Mouse (Mus musculus) embryonic facial prominence, embryonic 13.5 days (tissue): ENCODE results near the gene Ptpn12. TPM values are rescaled to one million over a fixed set of nuclear protein-coding genes. Genes with fewer than 3 reads are reported as not detected.
A peak's percentile ranks its signal among the peaks of the same experiment; 100 is the strongest.

ENCODE experiments used
- ATAC-seq: fragments of 200-750 bp; cut with Nextera tagmentation; 2 replicates; pipeline ENCODE4 v1.8.0; 2017; ENCODE audit warnings: low read depth; ENCODE audit not compliant: insufficient number of reproducible peaks, insufficient read depth, low FRiP score, low TSS enrichment
- H3K27ac ChIP-seq: fragments of 300-500 bp; sonication (generic); 2 replicates; pipeline ENCODE4 v1.5.1; 2015; ENCODE audit warnings: moderate library complexity, mild to moderate bottlenecking, inconsistent platforms
- H3K27me3 ChIP-seq: fragments of 300-500 bp; sonication (generic); 2 replicates; pipeline ENCODE4 v1.6.1; 2015; ENCODE audit warnings: mild to moderate bottlenecking, inconsistent platforms
- H3K36me3 ChIP-seq: fragments of 300-500 bp; sonication (generic); 2 replicates; pipeline ENCODE4 v1.6.1; 2015; ENCODE audit warnings: mild to moderate bottlenecking, inconsistent platforms
- H3K4me1 ChIP-seq: fragments of 300-500 bp; sonication (generic); 2 replicates; pipeline ENCODE4 v1.6.1; 2015; ENCODE audit warnings: inconsistent platforms
- H3K4me2 ChIP-seq: fragments of 300-500 bp; sonication (generic); 2 replicates; pipeline ENCODE4 v1.6.1; 2015; ENCODE audit warnings: moderate library complexity, mild to moderate bottlenecking, inconsistent platforms
- H3K4me3 ChIP-seq: fragments of 300-500 bp; sonication (generic); 2 replicates; pipeline ENCODE4 v1.5.1; 2015; ENCODE audit warnings: mild to moderate bottlenecking, inconsistent platforms
- H3K9ac ChIP-seq: fragments of 300-500 bp; sonication (generic); 2 replicates; pipeline ENCODE4 v1.6.1; 2015; ENCODE audit warnings: mild to moderate bottlenecking, inconsistent platforms
- H3K9me3 ChIP-seq: fragments of 300-500 bp; sonication (generic); 2 replicates; pipeline ENCODE4 v1.6.1; 2016; ENCODE audit warnings: inconsistent platforms
- WGBS: fragments of 180-500 bp; shearing (Covaris S2); methylation state at CpG from one replicate; pipeline ENCODE4 v1.1.7; 2015; ENCODE audit warnings: mixed read lengths; 5-methylcytosine and 5-hydroxymethylcytosine counted together
- polyA plus RNA-seq: library from polyadenylated mRNA; unstranded; fragments of >200 nt; fragmentation: Nextera tagmentation; extraction: Ambion mirVana; gene quantifications from 2 replicates; pipeline ENCODE4 v1.2.1, GENCODE M21; 2015

Ptpn12 gene
- 24.0 and 27.5 TPM in 2 replicates for polyA plus RNA-seq

GRCm38 (mm10) chr5:21055820-21056531 is at the start of gene Ptpn12:
TSS of gene Ptpn12 (minus strand) at chr5:21055911.
- peak within 1 kb of the TSS; percentile 95 for H3K9ac ChIP-seq
- peak within 1 kb of the TSS; percentile 66 for H3K4me2 ChIP-seq
- H3K36me3 ChIP-seq: no peaks in the 10 kb centered on the region
- H3K27me3 ChIP-seq: no peaks in the 10 kb centered on the region
- peak; percentile 96 for ATAC-seq
- H3K9me3 ChIP-seq: no peaks in the 10 kb centered on the region
- H3K27ac ChIP-seq: peak within 1 kb of the TSS; percentile 98
- peaks cover 10% of the 10 kb centered on the region for H3K4me1 ChIP-seq
- H3K4me3 ChIP-seq: peak within 1 kb of the TSS; percentile 95
- under 1% methylated on average over 55 of the region's 73 CpGs for WGBS

- 81% methylated on average over 6 of the region's 6 CpGs for WGBS
- no peak overlapping the region for H3K9ac ChIP-seq
- no peaks in the 10 kb centered on the region for H3K27me3 ChIP-seq
- no peaks in the 10 kb centered on the region for H3K9me3 ChIP-seq
- no peak overlapping the region for H3K27ac ChIP-seq
- no peaks in the 10 kb centered on the region for H3K4me1 ChIP-seq
- H3K4me3 ChIP-seq: no peak overlapping the region
- H3K36me3 ChIP-seq: no peaks in the 10 kb centered on the region
- H3K4me2 ChIP-seq: no peak overlapping the region
- no peak for ATAC-seq
These were observed 35.5 kb upstream of the Ptpn12 start for GRCm38 (mm10) chr5:21091179-21091578.

GRCm38 (mm10) chr5:21057217-21057616 is 1.5 kb upstream of the Ptpn12 start:
- H3K27me3 ChIP-seq: no peaks in the 10 kb centered on the region
- H3K36me3 ChIP-seq: no peaks in the 10 kb centered on the region
- 78% methylated on average over 2 of the region's 2 CpGs for WGBS
- no peaks in the 10 kb centered on the region for H3K9me3 ChIP-seq
- H3K9ac ChIP-seq: no peak overlapping the region
- peaks cover 7% of the 10 kb centered on the region for H3K4me1 ChIP-seq
- peak overlapping the region; percentile 65 for H3K4me2 ChIP-seq
- H3K4me3 ChIP-seq: no peak overlapping the region
- no peak for ATAC-seq
- H3K27ac ChIP-seq: no peak overlapping the region

- H3K27me3 ChIP-seq: no peaks in the 10 kb centered on the region
- WGBS: 7% methylated on average over 8 of the region's 8 CpGs
- peak overlapping the region; percentile 67 for H3K9ac ChIP-seq
These were observed 884 bp upstream of the Ptpn12 start for GRCm38 (mm10) chr5:21056595-21056994.

GRCm38 (mm10) chr5:21055071-21055819 is 466 bp downstream of the Ptpn12 start:
- H3K9ac ChIP-seq: peak overlapping the region; percentile 95

More at GRCm38 (mm10) chr5:21056595-21056994, 884 bp upstream of the Ptpn12 start:
- peak overlapping the region; percentile 95 for H3K4me3 ChIP-seq
- no peak for ATAC-seq
- H3K27ac ChIP-seq: peak overlapping the region; percentile 98
- peaks cover 7% of the 10 kb centered on the region for H3K4me1 ChIP-seq
- H3K9me3 ChIP-seq: no peaks in the 10 kb centered on the region
- no peaks in the 10 kb centered on the region for H3K36me3 ChIP-seq
- H3K4me2 ChIP-seq: peak overlapping the region; percentile 65

GRCm38 (mm10) chr5:21054472-21055070 is 1.1 kb downstream of the Ptpn12 start:
- Histone ChIP-seq H3K27ac (peak overlapping the region; percentile 98), H3K27me3 (no peaks in the 10 kb centered on the region), H3K36me3 (no peaks in the 10 kb centered on the region), H3K9me3 (no peaks in the 10 kb centered on the region), H3K9ac (peak overlapping the region; percentile 95), H3K4me1 (peaks cover 10% of the 10 kb centered on the region), H3K4me3 (peak overlapping the region; percentile 95), H3K4me2 (peak overlapping the region; percentile 66)
- 1% methylated on average over 20 of the region's 20 CpGs for WGBS
- no peak for ATAC-seq

More at GRCm38 (mm10) chr5:21055071-21055819, 466 bp downstream of the Ptpn12 start:
- Histone ChIP-seq H3K4me1 (peaks cover 10% of the 10 kb centered on the region), H3K4me3 (peak overlapping the region; percentile 95), H3K4me2 (peak overlapping the region; percentile 66), H3K9me3 (no peaks in the 10 kb centered on the region), H3K27ac (peak overlapping the region; percentile 98), H3K36me3 (no peaks in the 10 kb centered on the region), H3K27me3 (no peaks in the 10 kb centered on the region)
- under 1% methylated on average over 83 of the region's 84 CpGs for WGBS
- peak; percentile 17 for ATAC-seq

- Histone ChIP-seq H3K27ac (no peak overlapping the region), H3K9ac (no peak overlapping the region), H3K4me2 (peak overlapping the region; percentile 66), H3K36me3 (no peaks in the 10 kb centered on the region), H3K4me1 (peaks cover 17% of the 10 kb centered on the region), H3K4me3 (peak overlapping the region; percentile 95), H3K9me3 (no peaks in the 10 kb centered on the region), H3K27me3 (no peaks in the 10 kb centered on the region)
- ATAC-seq: no peak
- WGBS: 70% methylated on average over 3 of the region's 3 CpGs
These were observed 2.0 kb downstream of the Ptpn12 start for GRCm38 (mm10) chr5:21053571-21054307.

- no peaks in the 10 kb centered on the region for H3K9me3 ChIP-seq
- H3K36me3 ChIP-seq: no peaks in the 10 kb centered on the region
- H3K4me2 ChIP-seq: no peak overlapping the region
- peaks cover 17% of the 10 kb centered on the region for H3K4me1 ChIP-seq
- ATAC-seq: no peak
- H3K4me3 ChIP-seq: no peak overlapping the region
- no peaks in the 10 kb centered on the region for H3K27me3 ChIP-seq
- 88% methylated on average over 1 of the region's 1 CpGs for WGBS
- no peak overlapping the region for H3K9ac ChIP-seq
- H3K27ac ChIP-seq: no peak overlapping the region
These were observed 3.2 kb downstream of the Ptpn12 start for GRCm38 (mm10) chr5:21052521-21052920.

GRCm38 (mm10) chr5:21050770-21051122 is 5.0 kb downstream of the Ptpn12 start:
- Histone ChIP-seq H3K36me3 (no peaks in the 10 kb centered on the region), H3K4me3 (no peak overlapping the region), H3K4me1 (peaks cover 14% of the 10 kb centered on the region), H3K4me2 (no peak overlapping the region), H3K9me3 (no peaks in the 10 kb centered on the region), H3K9ac (no peak overlapping the region), H3K27ac (no peak overlapping the region), H3K27me3 (no peaks in the 10 kb centered on the region)
- no peak for ATAC-seq
- 72% methylated on average over 2 of the region's 2 CpGs for WGBS

GRCm38 (mm10) chr5:21050061-21050769 is 5.5 kb downstream of the Ptpn12 start:
- H3K4me3 ChIP-seq: no peak overlapping the region
- no peak overlapping the region for H3K4me2 ChIP-seq
- H3K27ac ChIP-seq: no peak overlapping the region
- H3K27me3 ChIP-seq: no peaks in the 10 kb centered on the region
- peaks cover 14% of the 10 kb centered on the region for H3K4me1 ChIP-seq
- no peak overlapping the region for H3K9ac ChIP-seq
- no peaks in the 10 kb centered on the region for H3K9me3 ChIP-seq
- no peaks in the 10 kb centered on the region for H3K36me3 ChIP-seq
- ATAC-seq: no peak
- WGBS: 84% methylated on average over 6 of the region's 6 CpGs

GRCm38 (mm10) chr5:21049006-21049405 is 6.7 kb downstream of the Ptpn12 start:
- Histone ChIP-seq H3K27me3 (no peaks in the 10 kb centered on the region), H3K4me1 (peaks cover 14% of the 10 kb centered on the region), H3K9ac (no peak overlapping the region), H3K9me3 (no peaks in the 10 kb centered on the region), H3K27ac (no peak overlapping the region), H3K4me3 (no peak overlapping the region), H3K4me2 (no peak overlapping the region), H3K36me3 (no peaks in the 10 kb centered on the region)
- 81% methylated on average over 4 of the region's 4 CpGs for WGBS
- ATAC-seq: no peak
